Mouse (Mus musculus) testis, adult 2 months (tissue): Measurements from ENCODE around the gene Cacna1d. TPM values are rescaled to one million over a fixed set of nuclear protein-coding genes. Genes with fewer than 3 reads are reported as not detected.

Source experiments
- H3K27ac ChIP-seq: fragments of 200-500 bp; 2 replicates; pipeline ENCODE4 v1.5.1; 2012; ENCODE audit warnings: low read depth, low read length; ENCODE audit not compliant: control insufficient read depth, insufficient read depth
- H3K27me3 ChIP-seq: fragments of 200-500 bp; 2 replicates; pipeline ENCODE4 v1.6.1; 2012; ENCODE audit warnings: mild to moderate bottlenecking, low read length, moderate library complexity; ENCODE audit not compliant: control insufficient read depth, insufficient read depth
- H3K36me3 ChIP-seq: fragments of 200-500 bp; 2 replicates; pipeline ENCODE4 v1.6.1; 2012; ENCODE audit warnings: mild to moderate bottlenecking, low read length; ENCODE audit not compliant: control insufficient read depth, insufficient read depth
- H3K4me1 ChIP-seq: fragments of 200-500 bp; 2 replicates; pipeline ENCODE4 v1.6.1; 2012; ENCODE audit warnings: low read length; ENCODE audit not compliant: control insufficient read depth, insufficient read depth
- H3K4me3 ChIP-seq: fragments of 200-500 bp; 2 replicates; pipeline ENCODE4 v1.5.1; 2012; ENCODE audit warnings: low read depth, mild to moderate bottlenecking, low read length, moderate library complexity, mixed read lengths; ENCODE audit not compliant: control insufficient read depth
- CTCF ChIP-seq: fragments of 200-500 bp; IDR thresholded peaks from 2 replicates; pipeline ENCODE4 v1.5.1; 2012; ENCODE audit warnings: low read depth, mild to moderate bottlenecking, inconsistent platforms, low read length, moderate library complexity; ENCODE audit not compliant: control insufficient read depth, insufficient read depth, insufficient replicate concordance
- POLR2A ChIP-seq: fragments of 200-500 bp; IDR thresholded peaks from 2 replicates; pipeline ENCODE4 v1.6.1; 2012; ENCODE audit warnings: low read depth, mild to moderate bottlenecking, inconsistent platforms, low read length, moderate library complexity; ENCODE audit not compliant: control insufficient read depth
- polyA plus RNA-seq: library from polyadenylated mRNA; depleted of rRNA; stranded (reverse); fragments of >200 nt; gene quantifications from 2 replicates; pipeline ENCODE4 v1.2.3, GENCODE M21; 2012

The Cacna1d gene
- polyA plus RNA-seq, 1 experiment: 8.9 TPM

DNA sequence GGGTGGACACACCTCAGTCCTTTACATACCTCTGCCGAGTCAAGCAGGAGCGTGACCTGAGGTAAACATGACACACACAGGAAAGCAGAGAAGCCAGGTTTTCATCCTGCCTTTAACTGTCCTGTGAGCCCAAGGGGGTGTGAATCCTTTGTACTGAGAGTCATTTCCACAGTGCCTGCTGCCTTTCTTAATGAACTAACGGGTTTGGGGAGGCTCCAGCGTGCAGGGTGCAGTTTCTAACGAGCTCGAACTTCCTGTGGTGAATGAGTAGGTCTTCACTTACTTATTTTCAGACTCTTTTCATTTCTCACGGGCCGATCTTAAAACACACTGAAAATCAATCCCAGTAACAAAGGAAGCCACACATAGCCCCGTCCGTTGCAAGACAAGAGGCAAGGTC lies 476.8 kb downstream of the Cacna1d start:
- no peaks in the 10 kb centered on the region for H3K36me3 ChIP-seq
- H3K27ac ChIP-seq: no peak overlapping the region
- H3K27me3 ChIP-seq: no peaks in the 10 kb centered on the region
- peaks cover 4% of the 10 kb centered on the region for H3K4me1 ChIP-seq
- no peak overlapping the region for H3K4me3 ChIP-seq
- TF ChIP-seq CTCF: no peak
- no peak for TF ChIP-seq POLR2A

DNA sequence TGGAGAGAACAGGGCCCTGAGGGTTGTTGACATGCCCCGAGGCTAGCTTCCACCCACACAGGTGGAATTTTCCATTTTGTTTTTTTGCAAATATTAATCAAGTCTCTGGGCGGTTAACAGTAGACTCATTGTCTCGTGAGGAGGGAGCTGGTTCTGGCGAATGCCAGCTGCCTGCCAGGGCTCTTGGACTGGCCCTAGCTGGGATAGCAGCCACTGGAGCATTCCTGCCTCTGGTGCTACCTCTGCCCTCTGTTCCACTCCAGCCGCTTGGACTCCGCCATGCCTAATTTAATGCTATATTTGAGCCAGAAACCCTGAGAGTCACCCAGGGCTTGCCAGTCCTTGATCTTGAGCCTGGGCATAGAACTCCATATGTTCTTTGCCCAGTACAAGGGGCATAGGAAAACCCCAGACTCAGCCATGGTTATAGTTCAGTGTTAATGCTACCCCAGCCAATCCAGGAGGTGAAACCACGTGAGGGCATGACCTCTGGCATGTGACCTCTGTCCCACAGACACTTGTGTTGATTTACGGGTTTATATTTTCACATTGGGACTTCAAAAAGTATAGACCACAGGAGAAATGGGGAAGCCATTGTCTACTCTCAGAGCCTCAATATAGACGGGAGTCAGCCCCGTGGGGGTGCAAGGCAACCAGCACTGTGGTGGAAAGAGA lies 479.2 kb downstream of the Cacna1d start:
- Histone ChIP-seq H3K36me3 (no peaks in the 10 kb centered on the region), H3K4me1 (peaks cover 15% of the 10 kb centered on the region), H3K4me3 (no peak overlapping the region), H3K27ac (no peak overlapping the region), H3K27me3 (no peaks in the 10 kb centered on the region)
- TF ChIP-seq CTCF (no peak), POLR2A (no peak)

DNA sequence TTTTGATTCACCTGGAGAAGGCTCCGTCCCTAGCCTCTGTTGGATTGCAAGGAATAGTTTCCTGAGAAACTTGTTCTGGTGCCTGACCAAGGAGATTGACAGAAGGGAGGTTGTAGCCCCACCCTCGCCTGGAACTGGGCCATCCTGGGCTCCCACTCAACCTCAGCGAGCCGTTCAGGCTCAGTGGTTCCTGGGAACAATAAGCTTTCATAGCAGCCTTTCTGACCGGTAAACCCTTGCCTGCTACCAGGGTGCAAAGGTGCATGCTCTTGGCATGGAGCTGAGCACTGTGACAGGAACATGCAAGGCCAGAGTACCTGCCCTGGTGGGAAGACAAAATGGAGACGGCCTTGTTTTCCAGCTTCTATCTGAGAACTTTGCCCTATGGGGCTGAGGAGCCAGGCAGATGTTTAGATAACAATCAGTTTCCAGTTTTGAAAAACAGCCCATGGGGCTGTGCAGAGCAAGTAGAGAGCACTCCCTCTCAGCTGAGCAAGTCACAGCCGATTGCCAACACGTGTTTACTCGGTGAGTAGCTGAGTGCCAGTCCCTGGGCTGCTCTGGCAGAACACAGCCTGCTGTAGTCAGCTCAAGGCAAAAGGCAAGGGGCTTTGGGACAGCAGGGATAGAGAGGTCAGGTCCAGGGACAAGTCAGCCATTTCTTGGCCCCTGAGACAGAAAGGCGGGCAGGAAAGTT lies 481.2 kb downstream of the Cacna1d start:
- Histone ChIP-seq H3K4me3 (peak overlapping the region; percentile 85), H3K27me3 (no peaks in the 10 kb centered on the region), H3K27ac (peak overlapping the region; percentile 22; the same call in 1 of the 2 replicates), H3K36me3 (no peaks in the 10 kb centered on the region), H3K4me1 (peaks cover 15% of the 10 kb centered on the region)
- TF ChIP-seq CTCF: no peak
- no peak for TF ChIP-seq POLR2A

DNA sequence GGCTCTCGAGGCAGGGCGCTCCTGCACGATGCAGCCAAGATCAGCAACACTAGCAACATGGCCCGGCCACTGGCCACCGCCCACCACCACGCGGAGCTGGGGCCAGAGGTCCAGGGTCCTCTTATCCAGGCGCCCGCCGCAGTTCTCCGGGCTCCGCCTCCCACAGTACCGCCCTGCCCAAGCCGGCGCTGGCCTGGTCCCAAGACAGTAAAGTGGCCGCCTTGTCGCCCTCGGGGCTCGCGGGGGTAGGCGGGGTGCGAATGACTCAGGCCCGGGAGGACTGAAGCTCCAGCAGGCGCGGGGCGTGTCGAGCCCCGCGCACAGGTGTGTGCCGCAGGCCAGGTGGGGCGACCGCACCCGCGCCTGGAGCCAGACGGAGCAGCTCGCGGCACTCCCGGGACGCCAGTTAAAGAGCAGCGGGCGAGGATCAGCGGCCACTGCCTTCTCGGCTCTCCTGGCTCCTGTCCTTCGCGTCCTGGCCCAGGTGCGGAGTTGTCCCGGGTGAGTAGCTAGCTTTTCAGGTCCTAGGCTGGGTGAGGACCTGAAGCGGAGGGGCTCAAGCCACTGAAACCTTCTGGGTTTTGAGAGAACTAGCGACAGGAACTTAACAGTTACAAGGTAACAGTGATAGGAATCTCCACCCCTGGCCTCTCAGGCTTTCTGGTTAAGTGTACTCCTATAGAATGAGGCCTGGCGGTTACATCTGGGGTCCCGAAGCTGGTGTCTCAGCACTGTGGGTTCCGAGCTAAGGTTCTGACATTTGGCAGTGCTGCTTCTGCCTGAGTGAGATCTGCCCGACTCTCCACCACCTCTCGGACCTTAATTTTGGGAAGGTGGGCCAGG lies 482.3 kb downstream of the Cacna1d start, which contains the start of the genes Il17rb and Chdh:
Gene Il17rb, minus strand, starts transcription at position 164 of the 843 bp plus-strand sequence.
Gene Chdh, plus strand, starts transcription at position 291 of the 843 bp plus-strand sequence.
- peak within 1 kb of the TSS; percentile 85 for H3K4me3 ChIP-seq
- peak within 1 kb of the TSS; percentile 57 for H3K27ac ChIP-seq
- H3K4me1 ChIP-seq: peaks cover 15% of the 10 kb centered on the region
- no peaks in the 10 kb centered on the region for H3K27me3 ChIP-seq
- no peaks in the 10 kb centered on the region for H3K36me3 ChIP-seq
- TF ChIP-seq CTCF (no peak), POLR2A (peak; percentile 43; the same call in 1 of the 2 replicates)

DNA sequence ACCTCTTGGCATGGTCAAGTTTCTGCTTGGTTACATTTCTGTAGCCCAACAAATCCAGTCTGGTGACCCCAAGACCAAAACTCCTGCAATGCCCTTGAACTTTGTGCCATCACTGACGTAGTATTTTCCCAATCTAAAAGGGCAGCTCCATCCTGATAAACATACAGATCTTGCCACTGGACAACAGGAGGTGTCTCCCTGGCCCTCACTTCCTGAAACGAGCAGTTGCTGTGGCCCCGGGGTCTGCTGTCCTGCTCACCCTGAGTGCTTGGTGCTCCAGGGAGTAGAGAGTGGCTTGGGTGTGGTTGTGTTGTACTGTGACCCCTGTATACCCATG lies 491.8 kb downstream of the Cacna1d start:
- Histone ChIP-seq H3K27ac (no peak overlapping the region), H3K4me1 (no peaks in the 10 kb centered on the region; the same call in 1 of the 2 replicates), H3K27me3 (no peaks in the 10 kb centered on the region), H3K4me3 (no peak overlapping the region), H3K36me3 (peaks cover 2% of the 10 kb centered on the region)
- TF ChIP-seq POLR2A (no peak), CTCF (no peak)

DNA sequence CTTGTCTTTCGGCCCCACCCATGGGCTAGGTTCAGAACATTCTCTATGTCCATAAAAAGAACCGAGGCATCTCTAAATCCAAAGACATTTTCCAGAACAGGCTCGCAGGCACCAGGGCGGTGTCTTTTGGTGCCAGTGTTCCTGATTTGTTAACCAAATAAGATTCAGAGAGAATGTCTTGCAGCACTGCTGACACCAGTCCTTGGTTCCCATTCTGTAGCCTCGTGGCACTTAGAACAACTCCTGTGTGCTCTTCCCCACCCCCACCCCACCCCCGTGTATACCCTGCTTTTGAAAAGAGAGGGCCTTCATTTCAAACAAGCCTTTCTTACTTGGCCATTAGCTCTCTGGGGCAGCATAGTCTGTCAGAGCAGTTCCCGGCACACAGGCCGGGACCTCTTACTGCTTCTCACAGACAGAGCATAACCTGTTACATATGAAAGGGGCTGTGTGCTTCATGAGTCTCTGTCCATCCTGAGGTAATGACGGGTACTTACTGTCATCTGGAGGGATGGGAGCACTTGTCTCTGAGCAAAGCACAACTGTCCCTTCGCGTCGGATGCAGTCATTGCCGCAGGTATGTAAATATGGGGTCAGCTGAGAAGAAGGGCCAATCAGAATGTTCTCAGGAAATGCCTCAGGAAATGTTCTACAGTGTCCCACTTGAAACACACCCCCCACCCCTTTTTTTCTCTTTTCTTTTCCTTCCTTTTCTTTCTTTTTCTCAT lies 492.3 kb downstream of the Cacna1d start:
- no peaks in the 10 kb centered on the region for H3K27me3 ChIP-seq

More for the DNA sequence above, 492.3 kb downstream of the Cacna1d start:
- no peak overlapping the region for H3K27ac ChIP-seq
- no peaks in the 10 kb centered on the region; the same call in 1 of the 2 replicates for H3K4me1 ChIP-seq
- TF ChIP-seq CTCF: no peak
- no peak for TF ChIP-seq POLR2A
- H3K4me3 ChIP-seq: no peak overlapping the region
- peaks cover 2% of the 10 kb centered on the region for H3K36me3 ChIP-seq
